In the genomic region with DNA sequence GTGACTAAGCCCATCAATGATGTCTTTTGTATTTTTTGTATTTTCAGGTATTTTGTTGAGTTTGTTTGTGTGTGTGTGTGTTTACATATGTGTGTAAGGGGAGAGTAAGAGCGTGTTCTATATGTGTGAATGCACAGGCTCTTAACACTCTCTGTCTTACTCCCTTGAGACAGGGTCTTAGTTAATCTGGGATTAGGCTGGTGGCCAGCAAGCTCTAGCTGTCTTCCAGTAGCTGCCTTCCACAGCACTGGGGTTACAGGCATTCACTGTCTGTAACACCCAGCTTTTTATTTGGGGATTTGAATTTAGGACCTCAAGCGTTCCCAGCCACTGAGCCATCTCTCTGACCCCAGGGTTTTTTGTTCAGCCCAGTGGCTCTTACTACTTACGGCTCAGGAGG, we compare ENCODE assay signal across 25 mouse cellular contexts. TPM values are rescaled to one million over a fixed set of nuclear protein-coding genes. Genes with fewer than 3 reads are reported as not detected.
DNase-seq lines count a peak whose midpoint lies in the region; ATAC-seq and TF ChIP-seq lines count a peak whose summit lies in the region.
"Had no signal": no experiment of that assay in that cellular context is flagged by ENCODE, and none has a peak within 500 bp of the region (broad histone marks: within the 10 kb centered on the region; RNA-seq: fewer than 3 reads in every experiment).

No protein-coding gene starts in this region.

- H3K27me3 ChIP-seq in neural tube, embryonic 15.5 days (replicated peaks) = no peaks in the 10 kb centered on the region
- H3K27me3 ChIP-seq: embryonic facial prominence, embryonic 15.5 days; hindbrain, embryonic 15.5 days had no signal

- TF ChIP-seq CTCF in left cerebral cortex, adult 2 months (IDR thresholded peaks at IDR 0.05) = no peak

- peaks cover 84% of the 10 kb centered on the region for H3K36me3 ChIP-seq in neural tube, embryonic 15.5 days

- H3K9ac ChIP-seq in neural tube, embryonic 15.5 days (replicated peaks) = no peak overlapping the region
- H3K9ac ChIP-seq: embryonic facial prominence, embryonic 15.5 days; hindbrain, embryonic 15.5 days had no signal

- no peak overlapping the region for H3K27ac ChIP-seq in left cerebral cortex, adult 2 months
- no peak overlapping the region for H3K27ac ChIP-seq in neural tube, embryonic 15.5 days (replicated peaks)
- H3K27ac ChIP-seq: embryonic facial prominence, embryonic 15.5 days; forebrain, embryonic 10.5 days; heart, embryonic 10.5 days; hindbrain, embryonic 15.5 days had no signal

- peak; percentile 46 to 62 for DNase-seq in cerebellum, postnatal 10 days
- DNase-seq in cerebellum, adult 11-12 months = no peak
- DNase-seq in left cerebral cortex, postnatal 4 days = peak; percentile 41
- DNase-seq in left cerebral cortex, adult 2 months (ENCODE audit: extremely low spot score in 1 of 2, low spot score in 2 of 2) = no peak
- DNase-seq in retina, adult 2 months (ENCODE audit: low read depth, low spot score) = peak; percentile 61
- no peak for DNase-seq in retina, embryonic 14.5 days (ENCODE audit: low spot score)
- DNase-seq: adrenal gland, adult 8-10 months; adrenal gland, postnatal 36 days; B cell, adult 2 months; cerebellum, adult 11 months; cerebellum, adult 9-10 months; cerebellum, postnatal 36 days; gastrocnemius, postnatal 36 days; heart, adult 11 months; heart, postnatal 10 days; heart, postnatal 4 days had no signal

- H3K4me2 ChIP-seq in neural tube, embryonic 15.5 days = no peak overlapping the region
- H3K4me2 ChIP-seq: embryonic facial prominence, embryonic 15.5 days; hindbrain, embryonic 15.5 days had no signal

- H3K4me1 ChIP-seq in neural tube, embryonic 15.5 days = peaks cover 32% of the 10 kb centered on the region
- H3K4me1 ChIP-seq: embryonic facial prominence, embryonic 15.5 days; forebrain, embryonic 10.5 days; heart, embryonic 10.5 days had no signal

- ATAC-seq in neural tube, embryonic 15.5 days (ENCODE audit: low FRiP score) = no peak
- ATAC-seq: CD4-positive, CD25-positive, alpha-beta regulatory T cell, adult 4 months; forebrain, embryonic 14.5 days had no signal

- WGBS in neural tube, embryonic 15.5 days = 91% methylated on average over 3 of the region's 3 CpGs

- H3K9me3 ChIP-seq in neural tube, embryonic 15.5 days (replicated peaks) = no peaks in the 10 kb centered on the region
- H3K9me3 ChIP-seq: embryonic facial prominence, embryonic 15.5 days; forebrain, embryonic 10.5 days; G1E; heart, embryonic 10.5 days; hindbrain, embryonic 15.5 days had no signal

- intact Hi-C loops in left cerebral cortex, postnatal 4 days (cut with DNase I) = no loop called here
- intact Hi-C loops in left cerebral cortex, adult 2 months (cut with DNase I) = no loop called here

- H3K4me3 ChIP-seq in left cerebral cortex, adult 2 months = no peak overlapping the region
- H3K4me3 ChIP-seq in neural tube, embryonic 15.5 days (replicated peaks) = no peak overlapping the region
- H3K4me3 ChIP-seq: embryonic facial prominence, embryonic 15.5 days; erythroblast, embryonic 14.5 days; forebrain, embryonic 10.5 days; heart, embryonic 10.5 days; hindbrain, embryonic 15.5 days had no signal

RNA-seq across cellular contexts. Expression of a gene that starts 13.6 kb away (rescaled TPM):
- total RNA-seq in left cerebral cortex, postnatal 4 days (2021) = 100 to 1,000 TPM; 111 to 122 TPM
- 10 to 100 TPM; 40.8 to 43.1 TPM for total RNA-seq in left cerebral cortex, adult 2 months (2021)
- 106 and 112 TPM in 2 replicates for polyA plus RNA-seq in neural tube, embryonic 15.5 days (2015; fragmentation: Nextera tagmentation; extraction: Ambion mirVana)

RNA-seq across cellular contexts. Expression of a gene that starts 13.8 kb away (rescaled TPM):
- 100 to 1,000 TPM; 160 to 169 TPM for total RNA-seq in left cerebral cortex, postnatal 4 days (2021)
- 100 to 1,000 TPM; 116 to 117 TPM for total RNA-seq in left cerebral cortex, adult 2 months (2021)
- 77.3 and 80.5 TPM in 2 replicates for polyA plus RNA-seq in neural tube, embryonic 15.5 days (2015; fragmentation: Nextera tagmentation; extraction: Ambion mirVana)

RNA-seq across cellular contexts. Expression of a gene that starts 34.8 kb away (rescaled TPM):
- total RNA-seq in left cerebral cortex, postnatal 4 days (2021) = 10 to 100 TPM; 20.0 to 22.3 TPM
- 1 to 10 TPM; 6.9 to 7.3 TPM for total RNA-seq in left cerebral cortex, adult 2 months (2021)
- polyA plus RNA-seq in neural tube, embryonic 15.5 days (2015; fragmentation: Nextera tagmentation; extraction: Ambion mirVana) = 22.7 and 30.1 TPM in 2 replicates

RNA-seq across cellular contexts. Expression of a gene that starts 35.7 kb away (rescaled TPM):
- total RNA-seq in left cerebral cortex, postnatal 4 days (2021) = 10 to 100 TPM; 20.7 to 24.9 TPM
- total RNA-seq in left cerebral cortex, adult 2 months (2021) = 10 to 100 TPM; 39.0 to 45.4 TPM
- 9.3 and 10.9 TPM in 2 replicates for polyA plus RNA-seq in neural tube, embryonic 15.5 days (2015; fragmentation: Nextera tagmentation; extraction: Ambion mirVana)

RNA-seq across cellular contexts. Expression of a gene that starts 54.4 kb away (rescaled TPM):
- total RNA-seq in left cerebral cortex, postnatal 4 days (2021) = 10 to 100 TPM; 65.7 to 69.9 TPM
- 10 to 100 TPM; 43.9 to 47.5 TPM for total RNA-seq in left cerebral cortex, adult 2 months (2021)
- 42.2 and 46.7 TPM in 2 replicates for polyA plus RNA-seq in neural tube, embryonic 15.5 days (2015; fragmentation: Nextera tagmentation; extraction: Ambion mirVana)

Comparison
In these comparisons a context has a peak if more than half of its experiments do, and no peak if none do; other contexts are left out.
1. DNase-seq: peak in cerebellum, postnatal 10 days (2 of 2), left cerebral cortex, postnatal 4 days (single experiment) and retina, adult 2 months (single experiment); none in cerebellum, adult 11-12 months (single experiment), left cerebral cortex, adult 2 months (0 of 2) and retina, embryonic 14.5 days (single experiment).